Mouse (Mus musculus) CD4-positive helper T cell, adult 2 months (primary cell): Measurements from ENCODE around the gene Gm21964.

Experiments used
- DNase-seq: peaks from one replicate; pipeline ENCODE4 v3.0.0-alpha.2; 2012; ENCODE audit warnings: low read depth, missing footprints, low spot score

Gm21964 gene

DNA sequence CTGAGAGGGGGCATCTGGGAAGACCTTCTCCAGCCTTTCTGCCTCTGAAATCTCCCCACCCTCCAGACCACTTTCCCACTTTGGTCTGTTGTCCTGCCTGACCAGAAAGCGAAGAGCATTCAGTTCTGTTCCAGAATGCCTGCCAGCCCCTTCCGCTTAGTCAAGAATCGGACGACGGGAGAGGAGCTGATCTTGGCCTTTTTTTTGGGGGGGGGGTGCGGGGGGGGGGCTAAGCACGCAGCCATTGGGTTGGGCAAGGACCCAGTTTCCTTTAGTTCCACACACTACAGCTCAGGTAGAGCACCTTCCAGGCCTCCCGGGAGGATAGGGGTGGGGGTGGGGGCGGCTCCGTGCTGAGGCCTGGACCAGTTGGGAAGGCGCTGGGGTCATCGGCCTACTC lies at the start of gene Gm21964:
Gene Gm21964, plus strand, starts transcription at position 301 of the 400 bp plus-strand sequence.
- no peak for DNase-seq

DNA sequence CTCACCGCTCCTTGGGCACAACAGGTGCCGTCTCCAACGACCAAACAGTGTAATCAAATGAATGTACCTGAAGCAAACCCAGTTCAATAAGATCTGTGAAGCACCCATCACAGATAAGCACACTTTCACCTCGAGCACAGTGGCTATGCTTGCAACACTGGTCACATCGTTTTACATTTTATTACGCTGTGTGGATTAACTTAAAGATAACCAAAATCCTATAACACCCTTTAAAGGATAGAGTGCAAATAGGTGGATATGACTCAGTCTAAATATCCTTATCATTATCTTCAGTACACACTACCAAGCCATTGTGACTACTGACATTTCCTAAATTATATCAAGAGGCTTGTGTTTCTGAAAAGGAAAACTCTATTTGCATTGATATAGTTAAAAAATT lies 49.8 kb upstream of the Gm21964 start:
- no peak for DNase-seq

DNA sequence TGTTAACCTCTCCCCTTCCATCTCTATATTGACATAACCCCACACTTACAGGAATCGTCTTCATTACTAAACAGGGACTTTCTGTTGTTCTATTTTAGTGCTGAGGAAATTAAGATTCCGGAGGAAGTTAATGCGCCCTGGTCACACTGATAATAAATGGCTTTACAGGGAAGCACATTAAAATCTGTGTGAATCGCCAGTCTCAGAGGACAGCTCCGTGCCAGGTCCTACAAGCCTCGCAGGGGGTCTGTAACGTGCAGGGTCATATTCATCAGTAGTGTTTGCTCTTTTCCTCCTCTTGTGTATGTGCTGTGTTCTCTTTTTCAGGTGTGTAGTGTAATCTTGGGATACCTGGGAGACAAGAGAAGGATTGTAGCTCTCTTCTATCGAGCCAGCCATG lies 42.8 kb upstream of the Gm21964 start:
- no peak for DNase-seq

DNA sequence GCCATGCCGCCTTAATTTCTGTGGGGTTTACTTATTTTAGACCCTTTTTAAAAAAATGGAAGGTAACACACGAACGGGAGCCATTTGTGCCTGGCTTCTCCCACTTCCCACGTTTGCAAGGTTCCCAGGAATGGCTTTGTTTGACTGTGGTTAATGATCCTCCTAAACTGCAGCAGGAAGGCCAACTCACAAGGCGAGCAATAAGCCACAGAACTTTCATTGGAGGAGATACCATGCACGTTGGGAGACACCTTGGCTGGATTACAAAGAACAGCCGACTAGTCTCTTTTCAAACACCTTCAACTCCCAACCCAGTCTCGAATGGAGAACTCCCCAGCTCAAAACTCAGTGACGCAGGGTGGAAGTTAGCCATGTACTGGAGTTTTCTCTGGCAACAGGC lies 36.8 kb upstream of the Gm21964 start:
- DNase-seq, result no peak

DNA sequence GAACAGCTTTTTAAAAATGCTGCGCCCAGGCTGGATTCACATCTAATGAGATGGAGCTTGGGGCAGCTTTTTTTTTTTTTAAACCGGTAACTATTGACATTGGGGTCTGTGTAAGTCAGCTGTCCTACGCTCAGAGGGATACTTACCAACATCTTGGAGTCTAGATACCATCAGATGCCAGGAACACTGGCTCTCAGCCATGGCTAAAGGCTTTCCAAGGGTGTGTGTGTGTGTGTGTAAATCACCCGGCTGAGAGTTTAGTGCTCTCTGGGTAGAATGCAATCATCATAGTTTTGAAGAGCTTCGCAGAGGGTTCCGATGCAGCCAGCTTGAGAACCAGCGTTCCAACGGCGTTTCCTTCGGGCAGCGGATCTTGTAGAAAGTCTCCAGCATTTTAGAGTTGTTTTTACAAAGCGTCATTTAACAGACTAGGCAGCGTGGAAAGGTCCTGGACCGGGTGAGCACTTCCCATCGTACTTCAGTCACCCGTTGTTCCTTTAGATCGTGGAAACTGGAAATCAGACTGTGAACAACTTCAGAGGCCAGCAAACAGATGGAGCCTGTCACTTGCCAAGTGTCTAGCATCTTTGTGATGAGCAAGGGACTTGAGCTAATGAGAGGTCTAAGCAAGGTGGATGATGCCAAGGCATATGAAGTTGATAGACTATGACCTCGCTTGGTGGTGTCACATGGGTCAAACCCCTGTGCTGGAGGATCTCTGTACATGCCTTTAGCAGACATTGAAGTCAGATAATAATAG lies 36.2 kb upstream of the Gm21964 start:
- DNase-seq, result no peak

DNA sequence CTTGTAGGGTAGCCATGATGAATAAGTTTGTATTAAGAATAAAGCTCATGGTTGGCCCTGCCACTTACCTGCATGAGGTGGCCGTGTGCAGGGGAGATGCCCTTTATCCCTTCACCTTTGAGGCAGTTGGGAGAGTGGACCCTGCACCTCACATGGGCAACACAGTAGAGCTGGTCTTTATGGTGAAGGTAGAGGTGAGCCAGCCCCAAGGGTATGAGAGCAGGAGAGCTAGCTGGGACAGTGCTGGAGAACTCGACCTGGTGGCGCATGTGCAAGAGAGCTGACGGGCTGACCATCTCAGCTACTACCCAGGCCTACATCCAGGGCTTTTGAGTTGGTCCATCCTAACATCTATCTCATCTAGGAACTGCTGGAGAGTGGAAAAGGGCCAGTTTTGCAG lies 35.3 kb upstream of the Gm21964 start:
- no peak for DNase-seq

DNA sequence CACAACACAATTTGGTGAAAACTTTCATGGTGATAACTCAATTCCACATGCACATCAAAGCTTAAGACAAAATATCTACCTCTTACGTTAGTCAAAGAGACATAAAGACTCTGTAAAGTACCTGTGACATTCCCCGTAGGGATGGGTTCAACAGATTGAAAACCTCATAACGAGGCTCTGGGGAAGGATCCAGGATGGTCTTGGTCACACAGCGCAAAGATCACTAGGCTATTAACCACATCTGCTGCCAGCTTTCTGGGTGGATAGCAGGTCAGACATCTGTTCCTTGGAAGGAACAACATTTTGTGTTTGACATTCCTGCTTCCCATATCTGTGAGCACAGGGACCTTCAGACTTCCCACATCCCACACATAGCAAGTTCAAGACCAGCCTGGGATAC lies 31.3 kb upstream of the Gm21964 start:
- DNase-seq, result no peak

DNA sequence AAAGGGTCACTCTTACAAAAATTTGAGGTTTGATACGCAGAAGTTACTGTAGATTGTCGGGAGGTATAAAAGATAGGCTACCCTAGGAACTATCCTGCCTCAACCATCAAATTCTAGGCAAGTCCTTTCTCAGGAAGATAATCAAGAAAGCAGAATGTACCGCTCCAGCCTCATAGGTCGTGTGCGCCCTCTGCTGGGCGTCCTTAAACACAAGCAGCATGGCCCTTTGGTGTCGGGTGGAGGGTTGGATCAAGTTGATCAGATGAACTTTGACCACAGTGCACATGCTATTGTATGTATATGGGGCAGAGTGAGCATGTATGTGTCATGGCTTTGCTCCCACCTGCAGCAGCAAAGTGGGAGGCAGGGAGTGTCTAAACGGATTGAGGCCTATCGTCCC lies 29.4 kb upstream of the Gm21964 start:
- peak; percentile 46 for DNase-seq

DNA sequence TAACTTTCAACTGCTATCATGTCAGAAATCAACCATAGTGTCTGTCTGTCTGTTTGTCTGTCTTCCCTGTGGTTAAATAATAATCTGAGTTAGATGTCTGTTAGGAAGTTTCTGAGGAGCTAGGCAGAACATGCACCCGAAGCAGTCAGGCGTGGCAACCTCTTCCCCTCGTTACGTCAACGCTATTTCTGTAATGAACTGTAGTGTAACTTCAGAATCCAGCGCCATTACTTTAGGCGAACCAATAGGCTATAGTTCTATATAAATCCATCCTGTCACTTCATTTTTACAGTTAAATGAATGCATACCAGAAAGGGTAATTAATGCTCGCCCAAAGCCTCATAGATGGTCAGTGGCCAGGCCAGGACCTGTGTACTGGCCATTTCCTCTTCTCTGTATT lies 26.5 kb upstream of the Gm21964 start:
- no peak for DNase-seq

DNA sequence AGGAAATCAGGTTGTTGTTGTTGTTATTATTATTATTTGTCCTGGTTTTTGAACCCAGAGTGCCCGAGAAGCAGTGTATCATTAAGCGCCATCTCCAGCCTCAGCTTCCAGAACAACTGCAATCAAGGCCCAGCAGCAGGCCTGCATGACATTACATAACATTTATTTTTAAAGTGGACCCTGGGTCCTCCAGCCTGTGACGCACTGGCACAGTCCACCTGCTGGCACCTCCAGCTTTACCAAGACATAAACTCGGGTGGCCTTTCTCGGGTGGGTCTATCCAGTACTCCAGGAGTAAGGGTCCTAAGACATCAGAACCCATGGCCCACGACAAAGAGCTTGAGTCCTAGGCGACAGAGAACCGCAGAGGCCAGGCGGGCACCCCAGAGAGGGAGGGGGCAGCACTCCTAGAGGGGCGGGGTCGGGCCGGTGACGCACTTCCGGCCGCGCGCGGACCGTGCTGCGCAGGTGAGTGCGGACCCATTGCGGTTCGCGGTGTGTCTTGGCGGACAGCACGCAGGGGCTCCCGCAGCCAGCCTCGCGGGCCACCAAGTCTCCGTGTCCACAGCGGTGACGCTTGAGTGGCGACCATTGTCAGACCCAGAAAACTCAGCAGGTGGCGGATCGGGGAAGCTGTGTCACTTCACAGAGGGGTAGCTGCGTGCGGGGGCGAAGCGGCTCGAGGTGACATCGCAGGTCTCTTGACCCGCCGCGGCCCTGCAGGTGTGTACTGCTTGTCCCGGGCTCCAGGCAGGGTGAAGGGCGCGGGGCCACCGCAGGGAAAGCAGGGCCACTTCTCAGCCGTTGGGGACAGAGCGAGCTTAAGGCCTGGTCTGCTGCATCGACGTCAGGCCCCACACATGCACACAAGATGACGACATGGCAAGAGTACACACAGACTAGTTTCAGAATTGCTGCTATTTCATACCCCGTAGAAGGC lies 21.5 kb upstream of the Gm21964 start, which contains the start of gene Zfp612:
Gene Zfp612, plus strand, starts transcription at position 465 of the 940 bp plus-strand sequence.
- peak; percentile 41 for DNase-seq

DNA sequence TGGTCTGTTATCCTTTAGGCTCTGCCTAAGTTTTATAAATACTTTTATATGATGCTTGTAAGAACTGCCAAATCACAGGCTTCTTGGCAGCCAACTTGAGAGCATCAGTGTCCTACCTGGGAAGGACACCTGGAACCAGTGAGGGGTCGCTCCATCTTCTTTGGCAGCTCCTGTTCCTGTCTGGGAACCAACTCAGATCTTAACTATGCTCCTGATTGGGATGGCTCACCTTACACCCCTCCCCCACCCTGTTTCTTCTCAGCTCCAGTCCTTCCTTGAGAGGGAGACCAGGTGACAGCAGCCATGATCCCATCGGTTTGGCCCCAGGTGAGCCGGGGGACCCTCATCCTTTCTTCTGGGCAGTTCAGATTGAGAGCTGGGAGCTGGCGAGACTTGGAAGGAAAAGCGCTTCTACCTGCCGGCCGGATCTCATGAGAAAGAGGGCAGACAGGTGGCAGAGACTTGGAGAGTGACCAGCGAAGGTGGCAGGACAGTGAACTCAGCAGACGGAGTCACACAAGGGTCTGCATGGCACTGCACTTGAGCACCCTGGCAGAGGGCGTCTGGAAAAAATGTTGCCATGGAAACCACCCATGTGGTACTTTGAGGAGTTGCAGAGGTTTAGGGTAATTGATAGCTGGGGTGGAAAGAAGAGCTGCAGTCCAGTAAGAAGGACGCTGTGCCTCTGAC lies 18.4 kb upstream of the Gm21964 start:
- no peak for DNase-seq

DNA sequence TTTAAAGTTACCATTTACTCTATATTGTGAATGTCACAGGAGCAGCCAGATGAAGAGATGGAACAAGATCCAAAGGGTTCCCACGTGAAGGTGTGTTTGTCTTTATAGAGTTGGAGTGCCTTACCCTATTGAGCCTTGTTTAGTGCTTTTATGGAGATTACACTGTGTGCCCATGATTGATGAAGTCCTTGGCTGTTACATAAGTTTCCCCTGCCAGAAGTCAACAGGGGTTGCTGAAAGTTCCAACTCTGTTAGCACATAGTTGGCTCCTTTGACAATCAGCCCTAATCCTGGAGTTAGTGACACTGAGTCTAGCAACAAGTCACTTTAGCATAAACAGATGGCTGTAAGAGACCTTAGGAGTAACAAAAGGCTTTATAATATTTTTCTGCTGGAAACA lies 9.1 kb upstream of the Gm21964 start:
- no peak for DNase-seq

DNA sequence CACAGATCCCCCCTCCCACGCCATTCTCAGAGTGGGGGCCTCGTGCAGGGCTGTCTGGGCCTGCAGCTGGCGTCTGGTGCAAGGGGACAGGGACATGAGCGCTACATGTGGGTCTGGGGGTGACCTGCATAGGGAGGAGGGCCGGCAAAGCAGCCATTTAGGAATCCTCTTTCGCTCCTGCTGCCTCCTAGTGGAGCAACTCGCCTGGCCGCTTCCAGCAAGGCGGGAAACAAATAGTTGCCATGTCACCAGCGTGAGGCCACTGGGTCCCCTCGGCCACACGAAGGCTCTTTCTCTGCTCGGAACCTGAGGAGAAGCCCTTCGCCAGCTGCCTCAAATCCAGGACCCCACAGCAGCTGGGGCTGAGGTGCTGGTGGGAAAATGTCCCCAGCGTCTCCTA lies 669 bp downstream of the Gm21964 start:
- DNase-seq, result no peak

DNA sequence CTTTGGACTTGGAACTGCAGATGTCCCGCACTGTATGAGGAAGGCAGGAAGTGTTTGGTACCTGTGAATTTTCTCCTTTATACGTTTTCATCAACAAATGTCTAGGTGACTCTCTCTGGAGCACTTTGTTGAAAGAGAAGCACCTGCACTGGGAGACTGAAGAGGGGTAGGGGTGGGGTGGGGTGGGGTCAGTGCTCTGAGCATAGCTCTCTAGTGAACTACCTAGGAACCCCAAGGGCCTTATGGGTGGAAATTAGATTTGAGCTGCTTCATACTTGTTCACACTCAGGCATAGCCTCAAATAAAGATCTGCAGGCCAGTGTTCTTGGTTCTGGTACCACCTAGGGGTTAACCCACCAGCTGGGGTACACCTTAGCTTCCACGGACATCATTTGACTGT lies 1.6 kb downstream of the Gm21964 start, which contains the start of gene Gm17720:
Gene Gm17720, minus strand, starts transcription at position 101 of the 400 bp plus-strand sequence.
- DNase-seq, result no peak

DNA sequence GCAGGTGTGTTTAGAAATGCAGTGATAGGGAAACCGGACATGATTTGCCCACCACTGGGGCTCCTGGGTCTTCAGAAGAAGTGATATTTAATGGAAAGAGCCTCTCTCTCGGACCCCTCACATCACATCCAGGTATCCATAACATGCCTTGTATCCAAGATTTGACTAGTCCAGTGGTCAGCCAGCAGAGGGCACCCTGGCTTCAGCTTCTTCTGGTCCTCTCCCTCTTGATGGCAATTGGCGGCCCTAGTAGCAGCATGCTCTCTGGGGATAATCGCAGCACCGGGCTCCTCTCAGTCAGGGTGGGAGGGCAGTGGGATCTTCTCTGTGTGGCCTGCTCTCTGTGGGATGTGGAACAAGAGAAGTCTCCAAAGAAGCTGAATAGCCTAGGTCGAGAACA lies 18.7 kb downstream of the Gm21964 start:
- no peak for DNase-seq

DNA sequence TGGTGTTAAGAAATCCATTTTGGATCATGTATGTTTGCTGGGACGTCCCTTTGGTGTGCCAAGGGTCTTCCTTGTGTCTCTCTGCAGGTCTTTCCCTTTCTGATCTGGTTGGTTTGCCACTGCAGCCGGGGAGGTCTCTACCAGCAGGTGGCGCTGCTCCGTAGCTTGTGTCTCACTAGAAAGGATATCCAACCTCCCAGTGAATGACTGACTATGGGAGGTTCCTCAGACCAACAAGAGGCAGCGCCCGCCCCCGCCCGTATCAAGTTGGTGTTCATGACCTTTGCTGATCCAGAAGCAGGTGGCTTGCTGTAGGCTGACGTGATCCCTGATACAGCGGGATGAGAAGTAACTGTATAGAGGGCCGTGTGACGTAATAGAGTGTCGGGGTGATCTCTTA lies 29.5 kb downstream of the Gm21964 start:
- DNase-seq, result peak; percentile 18

DNA sequence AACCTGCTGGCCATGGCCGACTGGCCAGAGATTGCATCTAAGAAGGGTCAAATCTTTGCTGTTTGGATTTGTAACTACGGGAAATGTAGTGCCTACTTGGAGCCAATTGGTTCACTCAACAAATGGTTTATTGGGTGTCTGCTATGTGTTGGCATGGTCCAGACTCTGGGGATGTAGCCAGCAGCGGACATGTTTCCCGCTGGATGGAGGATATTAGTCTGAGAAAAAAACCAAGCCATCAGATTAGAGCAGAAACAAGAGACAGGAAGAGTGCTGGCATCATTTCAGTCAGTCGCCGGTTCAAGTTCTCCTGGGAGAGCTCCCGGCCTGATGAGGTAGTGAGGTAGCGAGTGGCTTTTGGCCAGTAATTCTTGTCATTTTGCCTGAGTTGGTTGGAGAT lies 33.2 kb downstream of the Gm21964 start:
- DNase-seq, result no peak

DNA sequence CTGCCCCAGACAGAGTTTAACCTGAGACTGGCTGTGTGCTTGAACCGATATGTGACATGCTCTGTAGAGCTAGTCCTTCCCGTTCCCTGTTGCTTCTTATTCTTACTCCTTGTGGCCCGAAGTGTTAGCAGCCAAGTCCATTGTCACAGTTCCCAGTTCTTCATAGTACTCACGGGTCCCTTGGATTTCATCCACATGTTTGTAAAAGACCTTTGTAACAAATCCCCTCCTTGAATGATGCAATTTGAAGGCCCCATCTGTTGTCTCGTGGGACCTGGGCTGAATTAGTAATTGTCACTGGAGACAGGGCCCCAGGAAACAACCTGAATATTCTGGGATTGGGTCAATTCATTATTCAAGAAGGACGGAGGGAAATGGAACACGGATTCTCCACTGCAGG lies 34.5 kb downstream of the Gm21964 start:
- no peak for DNase-seq

DNA sequence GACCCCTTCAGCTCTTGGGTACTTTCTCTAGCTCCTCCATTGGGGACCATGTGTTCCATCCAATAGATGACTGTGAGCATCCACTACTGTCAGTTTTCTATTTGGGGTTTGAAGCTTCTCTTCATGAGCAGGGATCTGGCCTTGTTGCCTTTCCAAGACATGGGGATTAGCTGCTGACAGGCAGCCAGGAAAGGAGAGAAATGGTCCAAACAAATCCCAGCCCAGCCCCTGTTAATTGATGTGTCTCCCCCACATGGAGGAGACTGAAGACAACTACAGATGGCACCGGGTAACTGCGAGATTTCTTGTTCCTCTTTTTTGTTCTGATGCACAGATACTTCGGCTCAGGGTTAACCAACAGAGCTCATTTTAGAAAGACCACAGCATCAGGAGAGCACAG lies 39.1 kb downstream of the Gm21964 start:
- DNase-seq, result no peak

DNA sequence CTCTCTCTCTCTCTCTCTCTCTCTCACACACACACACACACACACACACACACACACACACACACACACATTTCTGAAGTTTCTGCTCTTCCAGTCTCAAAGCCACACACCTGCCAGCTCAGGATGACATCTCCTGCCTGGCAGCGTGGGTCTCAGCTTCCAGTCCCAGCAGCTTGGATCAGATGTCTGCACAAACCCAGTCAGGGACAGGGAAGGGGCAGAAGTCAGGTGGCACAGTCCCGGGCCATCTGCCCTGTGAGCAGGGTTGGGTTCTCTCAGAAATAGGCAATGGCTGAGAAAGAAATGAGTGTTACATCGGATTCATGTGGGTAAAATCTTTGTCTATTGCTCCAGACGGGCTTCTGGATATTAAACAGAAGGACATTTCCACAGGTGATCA lies 39.8 kb downstream of the Gm21964 start:
- no peak for DNase-seq

DNA sequence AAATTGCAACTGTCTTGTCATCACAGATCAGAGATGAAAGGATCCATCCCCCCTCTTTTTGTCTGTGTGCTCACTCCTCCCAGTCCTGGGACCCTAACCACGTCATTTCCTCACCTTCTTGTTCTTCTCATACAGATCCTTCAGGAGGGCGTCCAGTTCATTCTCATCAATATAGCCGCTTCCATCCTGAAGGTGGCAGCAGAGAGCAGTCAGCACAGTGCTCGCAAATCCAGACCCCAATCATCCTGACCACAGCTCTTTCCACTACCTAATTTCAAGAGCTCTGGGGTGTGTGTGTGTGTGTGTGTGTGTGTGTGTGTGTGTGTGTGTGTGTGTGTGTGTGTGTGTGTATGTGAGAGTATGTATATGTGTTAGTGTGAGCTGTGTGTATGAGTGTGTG lies 44.5 kb downstream of the Gm21964 start:
- peak; percentile 31 for DNase-seq

DNA sequence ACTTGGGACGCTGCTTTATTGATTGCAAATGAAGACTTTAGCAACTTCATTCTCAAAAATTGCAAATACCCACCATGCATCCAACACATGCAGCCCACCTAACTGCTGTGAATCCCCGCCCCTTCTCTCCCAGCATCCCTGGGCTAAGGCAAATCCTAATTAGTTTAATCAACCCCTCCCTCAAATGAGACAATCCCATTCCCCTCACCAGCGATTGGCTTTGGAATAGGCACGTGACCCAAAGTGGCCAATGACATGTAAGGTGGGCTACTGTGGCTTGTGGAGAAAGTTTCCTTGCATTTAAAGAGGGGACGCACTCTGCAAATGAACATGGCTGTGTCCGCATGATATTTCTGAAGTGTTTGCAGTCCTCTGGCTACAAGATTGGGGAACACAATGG lies 51.9 kb downstream of the Gm21964 start:
- DNase-seq, result no peak
